Mouse (Mus musculus) left cerebral cortex, adult 9 months (tissue): ENCODE results near the gene Tmem209.

Source experiments
- DNase-seq, 2 experiments: peaks; one replicate each; pipeline ENCODE4 v3.0.0; 2022; ENCODE audit warnings: low spot score in 2 of 2

Tmem209 gene

DNA sequence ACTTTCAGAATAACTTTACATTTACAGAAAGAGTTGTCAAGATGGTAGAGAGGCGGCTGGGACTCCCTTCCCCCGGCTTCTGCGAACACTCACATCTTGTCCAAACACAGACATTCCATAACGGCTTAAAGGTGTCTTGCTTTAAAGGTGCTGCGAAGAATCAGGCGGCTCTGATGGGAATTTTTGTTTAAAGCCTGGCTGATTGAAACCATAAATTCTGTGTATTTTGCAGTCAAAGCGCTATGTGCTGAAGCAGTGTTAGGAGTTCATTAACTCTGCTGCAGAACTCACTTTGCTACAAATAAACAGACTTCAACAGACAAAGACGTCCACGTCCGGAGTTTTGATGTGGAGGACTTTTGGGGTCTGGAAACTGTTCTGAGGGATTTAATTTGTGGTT lies 28.7 kb upstream of the Tmem209 start:
- DNase-seq: no peak

GRCm38 (mm10) chr6:30535340-30535739 lies 25.8 kb upstream of the Tmem209 start:
- DNase-seq: peak in 1 of 2 experiments; percentile 22

DNA sequence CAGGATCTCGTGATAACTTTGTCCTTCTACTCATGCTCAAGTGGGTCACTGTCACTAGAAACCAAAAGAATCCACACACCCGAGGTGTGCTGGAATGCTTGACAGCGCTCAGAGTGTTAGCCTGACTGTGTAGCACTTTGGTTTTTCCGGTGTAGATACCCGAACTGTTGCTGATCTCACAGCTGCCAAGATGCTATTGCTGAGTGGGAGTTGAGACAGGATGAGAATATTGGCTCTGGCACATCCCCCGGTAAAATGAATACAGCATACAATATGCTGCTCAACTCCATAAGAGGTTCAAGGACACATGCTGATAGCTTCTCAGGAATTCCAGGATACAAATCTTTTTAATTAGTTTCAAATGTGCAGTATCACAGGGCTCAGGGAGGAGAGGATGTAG lies 19.2 kb upstream of the Tmem209 start:
- DNase-seq: peak in 1 of 2 experiments; percentile 44

- DNase-seq: no peak
These were observed 17.3 kb upstream of the Tmem209 start for GRCm38 (mm10) chr6:30526586-30527515.

DNA sequence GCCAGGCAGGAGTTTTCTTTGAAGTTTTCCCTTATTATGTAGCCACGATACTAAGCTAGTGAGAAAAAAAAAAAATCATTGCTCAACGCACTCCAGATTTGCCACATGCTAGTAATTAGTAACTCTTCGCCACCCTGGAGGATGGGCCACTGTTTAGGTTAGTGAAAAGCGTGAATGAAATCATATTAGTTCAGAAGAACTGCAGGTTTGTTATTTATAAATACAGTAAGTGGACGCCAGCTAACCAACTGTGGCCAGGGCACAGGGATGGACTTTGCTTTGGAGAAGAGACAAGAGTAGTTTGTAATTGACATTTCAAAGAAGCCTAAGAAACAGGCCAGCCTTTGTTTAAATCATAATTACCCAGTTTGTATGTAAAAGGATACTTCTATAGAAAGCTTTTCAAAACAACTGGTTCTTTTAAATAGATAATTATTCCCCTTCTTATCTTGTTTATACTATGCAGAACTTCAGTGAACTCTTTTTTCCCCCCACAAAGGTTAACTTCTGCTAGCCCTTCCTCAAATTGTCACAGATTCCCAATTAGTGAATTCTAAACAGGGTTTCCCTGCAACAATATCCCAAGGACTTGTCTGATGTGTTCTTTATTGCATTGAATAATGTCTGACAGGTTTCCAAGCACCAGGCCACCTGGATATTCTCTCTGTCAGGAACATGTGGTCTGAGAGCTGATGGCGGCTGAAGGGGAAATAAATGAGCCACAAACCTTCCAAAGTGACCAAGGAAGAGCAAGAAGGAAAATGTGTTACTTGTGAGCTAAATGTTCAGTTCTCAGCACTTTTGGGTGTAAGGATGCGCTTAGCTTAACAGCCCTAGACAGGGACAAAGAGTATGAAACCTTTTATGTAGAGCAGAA lies 16.1 kb upstream of the Tmem209 start:
- no peak for DNase-seq

DNA sequence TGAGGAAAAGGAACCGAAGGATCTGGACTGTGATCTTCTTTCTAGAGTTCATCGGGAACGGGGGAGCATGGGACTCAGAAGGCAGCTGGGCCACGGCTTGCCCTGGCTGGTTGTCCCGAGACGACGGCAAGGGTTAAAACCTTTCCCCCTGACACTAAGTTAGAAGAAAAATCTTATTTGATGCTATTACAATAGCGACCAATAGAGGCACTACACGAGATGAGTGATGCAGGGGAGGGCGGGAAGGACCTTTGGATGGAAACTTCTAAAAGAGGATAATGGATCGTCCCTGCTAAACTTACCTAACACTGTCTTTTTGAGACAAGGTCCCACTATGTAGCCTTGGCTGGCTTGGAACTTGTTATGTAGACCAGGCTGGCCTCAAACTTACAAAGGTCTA lies 10.8 kb upstream of the Tmem209 start:
- DNase-seq: no peak

GRCm38 (mm10) chr6:30514242-30514641 lies 4.7 kb upstream of the Tmem209 start:
- no peak for DNase-seq

DNA sequence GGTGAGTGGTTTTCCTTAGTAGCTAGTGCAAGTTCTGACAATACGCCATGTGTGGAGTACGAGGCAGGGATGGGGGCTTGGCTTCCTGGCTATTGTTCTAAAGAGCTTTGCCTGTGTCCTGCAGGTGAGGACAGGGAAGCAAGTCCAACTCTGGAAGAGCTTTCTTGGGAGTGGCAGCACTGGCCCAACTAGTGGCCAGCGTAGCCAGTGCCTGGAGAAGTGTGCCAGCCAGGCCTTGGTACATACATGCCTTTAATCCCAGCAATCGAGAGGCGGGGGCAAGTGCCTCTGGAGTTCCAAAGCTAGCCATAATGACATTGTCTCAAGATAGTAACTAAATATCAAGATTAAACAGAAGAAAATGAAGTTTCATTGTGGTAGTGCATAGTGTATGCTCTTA lies 708 bp upstream of the Tmem209 start:
- DNase-seq: no peak

GRCm38 (mm10) chr6:30508824-30509223 lies 759 bp downstream of the Tmem209 start:
- no peak for DNase-seq

- no peak for DNase-seq
These were observed 10.5 kb downstream of the Tmem209 start for GRCm38 (mm10) chr6:30499049-30499448.

DNA sequence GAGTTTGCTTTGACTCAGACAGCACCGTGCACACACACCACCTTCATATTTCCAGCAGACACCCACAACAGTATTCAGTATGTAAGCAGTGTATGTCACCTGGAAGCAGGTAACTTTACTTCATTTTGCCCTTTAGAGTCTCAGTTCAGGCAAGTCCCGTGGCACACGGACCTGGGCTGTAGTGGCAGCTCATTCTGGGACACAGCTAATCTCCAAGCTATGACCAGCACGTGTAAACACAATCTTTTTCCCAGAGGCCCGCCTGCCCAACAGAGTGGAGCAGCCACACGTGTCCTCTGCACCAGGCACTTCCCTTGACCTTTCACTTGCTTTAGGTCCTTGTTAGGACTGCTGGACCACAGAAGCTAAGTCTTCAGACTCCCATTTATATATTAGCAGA lies 23.1 kb downstream of the Tmem209 start:
- DNase-seq: no peak

GRCm38 (mm10) chr6:30482908-30483307 lies 26.7 kb downstream of the Tmem209 start:
- DNase-seq: no peak

DNA sequence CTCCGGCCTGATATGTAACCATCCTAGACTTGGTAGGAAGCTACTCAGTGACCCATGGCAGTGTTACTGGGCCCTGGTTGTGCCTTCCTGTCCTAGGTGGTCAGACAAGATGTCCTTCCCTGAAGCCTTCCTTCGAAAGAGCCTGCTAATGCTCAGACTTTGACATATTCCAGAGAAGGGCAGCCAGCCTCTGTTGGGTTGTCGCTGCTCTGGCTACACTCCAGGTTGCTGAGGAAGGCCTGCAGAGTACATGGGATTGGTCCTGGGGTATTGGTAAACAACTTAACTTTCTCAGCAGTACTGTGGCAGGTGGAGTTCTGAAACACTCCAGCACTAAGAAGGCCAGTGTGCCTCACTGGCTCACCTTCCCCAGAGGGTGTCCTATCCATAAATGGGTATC lies 30.2 kb downstream of the Tmem209 start:
- DNase-seq: no peak

DNA sequence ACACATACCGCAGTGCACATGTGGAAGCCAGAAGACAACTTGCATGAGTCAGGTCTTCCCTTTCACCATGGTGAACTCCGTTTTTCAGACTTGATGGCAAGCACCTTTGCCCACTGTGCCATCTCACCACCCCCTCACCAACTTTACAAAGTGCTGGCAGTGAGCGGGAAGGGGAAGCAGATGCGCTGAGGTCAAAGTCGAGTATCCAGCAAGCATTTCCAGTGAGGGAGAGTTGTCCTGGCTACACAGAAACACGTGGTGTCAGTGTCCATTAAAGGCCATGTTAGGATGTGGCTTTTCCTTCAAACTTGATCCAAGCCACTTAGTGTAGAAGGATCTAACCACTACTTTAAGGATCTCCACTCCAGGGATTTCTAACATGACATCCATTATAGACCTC lies 31.8 kb downstream of the Tmem209 start:
- DNase-seq: no peak

GRCm38 (mm10) chr6:30477210-30477714 lies 32.3 kb downstream of the Tmem209 start:
- DNase-seq: no peak

DNA sequence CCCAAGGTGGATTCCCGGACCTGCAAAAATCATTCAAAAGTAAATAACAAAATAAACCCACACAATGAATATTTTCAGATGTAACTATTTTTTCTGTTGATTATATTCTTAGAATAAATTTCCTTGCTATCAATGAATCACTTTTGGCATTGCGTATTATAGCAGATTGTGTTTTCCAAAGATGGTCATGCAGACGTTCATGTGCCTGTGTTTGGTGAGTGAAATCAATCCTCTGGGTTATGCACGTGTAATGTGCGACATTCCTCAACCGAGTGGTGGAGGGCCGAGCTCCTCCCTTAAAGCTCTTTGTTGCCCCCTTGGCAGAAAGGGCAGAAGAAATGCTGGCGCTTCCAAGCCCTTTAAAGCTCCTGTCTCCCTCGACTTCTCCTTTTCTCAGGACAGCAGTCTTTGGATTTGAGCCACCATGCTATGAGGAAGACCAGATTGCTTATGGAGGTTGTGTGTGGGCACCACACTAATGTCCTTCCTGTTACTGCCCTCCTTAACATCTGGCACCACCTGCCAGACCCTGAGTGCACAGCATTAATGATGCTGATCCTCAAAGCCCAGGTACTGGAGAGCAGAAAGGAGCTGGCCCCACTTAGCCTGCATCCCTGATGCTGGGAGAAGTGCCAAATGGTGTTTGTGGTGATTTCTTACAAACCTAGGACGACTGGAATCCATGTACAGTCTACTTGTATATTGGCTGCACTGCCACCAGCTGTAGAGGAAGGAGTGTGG lies 33.4 kb downstream of the Tmem209 start:
- no peak for DNase-seq

GRCm38 (mm10) chr6:30471706-30472105 lies 37.9 kb downstream of the Tmem209 start:
- DNase-seq: no peak

GRCm38 (mm10) chr6:30469370-30469769 lies 40.2 kb downstream of the Tmem209 start:
- DNase-seq: peak in 1 of 2 experiments; percentile 28

GRCm38 (mm10) chr6:30468684-30469083 lies 40.9 kb downstream of the Tmem209 start:
- DNase-seq: peak in 1 of 2 experiments; percentile 40

GRCm38 (mm10) chr6:30468058-30468457 lies 41.5 kb downstream of the Tmem209 start:
- DNase-seq: no peak

DNA sequence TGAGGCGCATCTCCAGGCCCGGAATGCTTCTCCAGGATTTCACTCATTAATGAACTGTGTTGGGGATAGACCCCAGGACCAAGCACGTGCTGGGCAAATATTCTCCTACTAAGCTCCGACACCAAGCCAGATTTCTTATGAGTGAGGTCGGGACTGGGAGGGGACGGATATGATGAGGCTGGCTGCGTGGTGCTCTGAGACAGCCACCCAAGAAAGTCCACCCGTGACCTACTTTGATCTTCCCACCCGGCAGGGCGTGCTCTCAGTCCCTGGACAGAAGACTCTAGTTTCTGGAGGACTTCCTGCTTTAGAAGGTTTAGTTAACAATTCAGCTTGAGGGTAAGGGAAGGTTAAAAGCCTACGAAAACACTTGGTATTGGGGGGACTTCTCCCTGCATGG lies 44.0 kb downstream of the Tmem209 start:
- DNase-seq: no peak

- DNase-seq: no peak
These were observed 46.8 kb downstream of the Tmem209 start for GRCm38 (mm10) chr6:30462822-30463221.
